Mouse (Mus musculus): ENCODE results near the gene Tufm. TPM values are rescaled to one million over a fixed set of nuclear protein-coding genes. Genes with fewer than 3 reads are reported as not detected.

Tufm gene
- polyA plus RNA-seq (2012; rRNA removed; ENCODE audit: low replicate concordance), result 127 and 145 TPM in 2 replicates

GRCm38 (mm10) chr7:126487052-126487483 lies at the start of gene Tufm:
Tufm (plus strand) TSS chr7:126487361.

GRCm38 (mm10) chr7:126463004-126463403 lies 24.2 kb upstream of the Tufm start, which contains the start of gene Atp2a1:
Atp2a1 (minus strand) TSS chr7:126463108.

GRCm38 (mm10) chr7:126474993-126475581 lies 12.1 kb upstream of the Tufm start, which contains the start of gene Sh2b1:
Sh2b1 (minus strand) TSS chr7:126475424.

GRCm38 (mm10) chr7:126503273-126503878 lies 16.2 kb downstream of the Tufm start, which contains the start of gene Atxn2l:
Atxn2l (minus strand) TSS chr7:126503437.

Other genes with a start within 250 kb of the Tufm start
- 42.8 and 92.9 TPM in 2 replicates for gene Sbk1, start 214.7 kb upstream of the Tufm start, polyA plus RNA-seq (2012; rRNA removed; ENCODE audit: low replicate concordance)
- 93.8 and 276 TPM in 2 replicates for gene Lat, start 117.8 kb upstream of the Tufm start, polyA plus RNA-seq (2012; rRNA removed; ENCODE audit: low replicate concordance)
- 135 and 254 TPM in 2 replicates for gene Spns1, start 109.9 kb upstream of the Tufm start, polyA plus RNA-seq (2012; rRNA removed; ENCODE audit: low replicate concordance)
- 7.1 and 7.5 TPM in 2 replicates for gene Nfatc2ip, start 90.6 kb upstream of the Tufm start, polyA plus RNA-seq (2012; rRNA removed; ENCODE audit: low replicate concordance)
- 72.1 and 77.6 TPM in 2 replicates for gene Cd19, start 72.5 kb upstream of the Tufm start, polyA plus RNA-seq (2012; rRNA removed; ENCODE audit: low replicate concordance)
- 28.7 and 43.5 TPM in 2 replicates for gene Rabep2, start 58.6 kb upstream of the Tufm start, polyA plus RNA-seq (2012; rRNA removed; ENCODE audit: low replicate concordance)
- 2.1 and 8,579 TPM in 2 replicates for gene Atp2a1, start 24.3 kb upstream of the Tufm start, polyA plus RNA-seq (2012; rRNA removed; ENCODE audit: low replicate concordance)
- 72.9 and 90.1 TPM in 2 replicates for gene Sh2b1, start 11.9 kb upstream of the Tufm start, polyA plus RNA-seq (2012; rRNA removed; ENCODE audit: low replicate concordance)
- 133 and 391 TPM in 2 replicates for gene Atxn2l, start 16.1 kb downstream of the Tufm start, polyA plus RNA-seq (2012; rRNA removed; ENCODE audit: low replicate concordance)
- 90.1 and 104 TPM in 2 replicates for gene Eif3c, start 79.0 kb downstream of the Tufm start, polyA plus RNA-seq (2012; rRNA removed; ENCODE audit: low replicate concordance)
- gene Apobr, start 97.6 kb downstream of the Tufm start, polyA plus RNA-seq (2012; rRNA removed; ENCODE audit: low replicate concordance), result 10.8 and 21.5 TPM in 2 replicates
- gene Cln3, start 98.5 kb downstream of the Tufm start, polyA plus RNA-seq (2012; rRNA removed; ENCODE audit: low replicate concordance), result 100 and 141 TPM in 2 replicates
- gene Il27, start 107.6 kb downstream of the Tufm start, polyA plus RNA-seq (2012; rRNA removed; ENCODE audit: low replicate concordance), result 0.85 and 1.1 TPM in 2 replicates
- gene Nupr1, start 143.5 kb downstream of the Tufm start, polyA plus RNA-seq (2012; rRNA removed; ENCODE audit: low replicate concordance), result 40.6 and 61.2 TPM in 2 replicates
- gene Sgf29, start 161.9 kb downstream of the Tufm start, polyA plus RNA-seq (2012; rRNA removed; ENCODE audit: low replicate concordance), result 71.7 and 78.0 TPM in 2 replicates
- gene Sult1a1, start 189.1 kb downstream of the Tufm start, polyA plus RNA-seq (2012; rRNA removed; ENCODE audit: low replicate concordance), result 130 and 194 TPM in 2 replicates
- 29.7 and 49.0 TPM in 2 replicates for gene Bola2, start 208.0 kb downstream of the Tufm start, polyA plus RNA-seq (2012; rRNA removed; ENCODE audit: low replicate concordance)
- 27.3 and 33.4 TPM in 2 replicates for gene Slx1b, start 208.4 kb downstream of the Tufm start, polyA plus RNA-seq (2012; rRNA removed; ENCODE audit: low replicate concordance)
- 442 and 1,092 TPM in 2 replicates for gene Coro1a, start 220.4 kb downstream of the Tufm start, polyA plus RNA-seq (2012; rRNA removed; ENCODE audit: low replicate concordance)